Mouse (Mus musculus) testis, postnatal 10 days (tissue): ENCODE results near the gene Ptcd2.

Source experiments
- DNase-seq: peaks from one replicate; pipeline ENCODE4 v3.0.0; 2021; ENCODE audit warnings: low spot score

The Ptcd2 gene

GRCm38 (mm10) chr13:99344599-99345575 is at the start of gene Ptcd2, which contains the start of gene Mrps27:
Gene Ptcd2 (minus strand): TSS chr13:99344705.
Gene Mrps27 (plus strand): TSS chr13:99344786.
- DNase-seq, result peak; percentile 97

GRCm38 (mm10) chr13:99393128-99393527 is 48.6 kb upstream of the Ptcd2 start:
- no peak for DNase-seq

GRCm38 (mm10) chr13:99391417-99391816 is 46.9 kb upstream of the Ptcd2 start:
- DNase-seq, result peak; percentile 64

GRCm38 (mm10) chr13:99387901-99388811 is 43.7 kb upstream of the Ptcd2 start:
- no peak for DNase-seq

GRCm38 (mm10) chr13:99386341-99386740 is 41.8 kb upstream of the Ptcd2 start:
- no peak for DNase-seq

GRCm38 (mm10) chr13:99385911-99386310 is 41.4 kb upstream of the Ptcd2 start:
- DNase-seq, result no peak

GRCm38 (mm10) chr13:99384555-99385203 is 40.2 kb upstream of the Ptcd2 start:
- no peak for DNase-seq

- no peak for DNase-seq
Observed at GRCm38 (mm10) chr13:99382373-99382772, 37.9 kb upstream of the Ptcd2 start.

- DNase-seq, result no peak
Observed at GRCm38 (mm10) chr13:99378223-99378622, 33.7 kb upstream of the Ptcd2 start.

GRCm38 (mm10) chr13:99377055-99377454 is 32.5 kb upstream of the Ptcd2 start:
- no peak for DNase-seq

GRCm38 (mm10) chr13:99375550-99375949 is 31.0 kb upstream of the Ptcd2 start:
- DNase-seq, result peak; percentile 87

- DNase-seq, result no peak
Observed at GRCm38 (mm10) chr13:99374191-99374590, 29.7 kb upstream of the Ptcd2 start.

GRCm38 (mm10) chr13:99373684-99374083 is 29.2 kb upstream of the Ptcd2 start:
- DNase-seq, result no peak

- DNase-seq, result no peak
Observed at GRCm38 (mm10) chr13:99371285-99371684, 26.8 kb upstream of the Ptcd2 start.

- no peak for DNase-seq
Observed at GRCm38 (mm10) chr13:99369103-99369502, 24.6 kb upstream of the Ptcd2 start.

- no peak for DNase-seq
Observed at GRCm38 (mm10) chr13:99367554-99368174, 23.2 kb upstream of the Ptcd2 start.

- no peak for DNase-seq
Observed at GRCm38 (mm10) chr13:99366422-99367175, 22.1 kb upstream of the Ptcd2 start.

GRCm38 (mm10) chr13:99363866-99364265 is 19.4 kb upstream of the Ptcd2 start:
- no peak for DNase-seq

GRCm38 (mm10) chr13:99358921-99359320 is 14.4 kb upstream of the Ptcd2 start:
- no peak for DNase-seq

- DNase-seq, result no peak
Observed at GRCm38 (mm10) chr13:99356428-99357265, 12.1 kb upstream of the Ptcd2 start.
